Mouse (Mus musculus): ENCODE results near the gene Gm28171.
"Not testable (repeated sequence)": the region's sequence is repeated elsewhere in the genome, so short reads cannot be mapped to it uniquely, and the experiment has no call there.

Gene Gm28171

GRCm38 (mm10) chrY:5793095-5793494, at the start of gene Gm28171:
TSS of gene Gm28171 (plus strand) at chrY:5793395.
- not testable (repeated sequence) for DNase-seq (ENCODE audit: low read depth)

Measured in c-Kit-positive CD71-positive TER-119-negative erythroid progenitor cells, embryonic 14.5 days (primary cell).